Mouse (Mus musculus) fibroblast of lung, adult 2 months (primary cell): ENCODE data around the gene Gm44502.

Experiments used
- DNase-seq: peaks from one replicate; pipeline ENCODE4 v3.0.0-alpha.2; 2011; ENCODE audit warnings: low read depth

Gene Gm44502

DNA sequence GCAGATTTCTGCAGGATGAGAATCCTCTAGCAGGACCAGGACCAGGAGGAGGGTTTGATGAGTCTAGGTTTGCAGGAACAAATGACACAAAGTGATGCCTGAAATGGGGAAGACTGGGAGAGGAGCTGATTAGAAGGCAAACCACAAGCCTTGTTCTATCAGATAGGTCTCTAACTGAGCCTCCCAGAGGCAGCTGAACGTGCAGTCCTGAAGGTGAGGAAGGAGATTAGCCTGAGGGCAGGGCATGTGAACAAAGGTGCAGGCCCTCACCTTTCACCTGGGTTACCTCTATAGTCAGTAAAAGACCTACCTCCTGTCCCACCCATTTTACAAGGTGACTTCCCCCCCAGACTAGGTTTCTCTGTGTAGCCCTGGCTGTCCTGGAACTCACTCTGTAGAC is 29.8 kb downstream of the Gm44502 start:
- no peak for DNase-seq

DNA sequence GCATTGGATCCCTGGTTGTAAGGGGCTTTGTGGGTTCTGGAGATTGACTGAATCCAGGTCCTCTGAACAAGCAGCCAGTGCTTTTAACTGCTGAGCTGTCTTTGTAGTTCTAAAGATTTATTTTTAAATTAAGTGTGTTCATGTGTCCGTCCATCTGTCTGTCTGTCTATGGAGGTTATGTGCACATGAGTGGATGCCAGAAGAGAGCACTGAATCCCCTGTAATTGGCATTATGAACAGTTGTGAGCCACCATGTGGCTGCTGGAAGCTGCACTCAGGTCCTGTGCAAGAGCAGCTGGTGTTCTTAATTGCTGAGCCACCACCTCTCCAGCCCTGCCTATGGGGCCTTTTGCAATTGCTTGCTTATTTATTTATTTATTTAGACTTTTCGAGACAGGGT is 31.4 kb downstream of the Gm44502 start:
- DNase-seq = no peak

DNA sequence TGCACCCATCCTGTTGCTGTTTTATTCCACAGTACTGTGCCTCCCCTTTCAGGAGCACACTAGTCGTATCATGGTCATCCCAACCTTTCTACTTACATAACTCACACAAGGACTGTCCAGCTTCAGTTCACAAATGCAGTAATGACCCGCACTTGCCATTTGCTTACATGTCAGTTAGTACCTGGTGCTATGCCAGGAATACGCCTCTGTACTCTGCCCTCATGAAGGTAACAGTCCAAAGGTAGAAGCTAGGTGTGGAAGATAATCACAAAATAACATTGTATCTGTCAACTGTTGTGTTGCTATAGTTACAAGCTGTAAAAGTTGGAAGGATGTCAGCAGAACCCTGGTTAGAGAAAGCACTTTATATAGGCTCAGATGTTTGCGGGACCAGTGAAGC is 32.6 kb downstream of the Gm44502 start:
- DNase-seq = no peak

DNA sequence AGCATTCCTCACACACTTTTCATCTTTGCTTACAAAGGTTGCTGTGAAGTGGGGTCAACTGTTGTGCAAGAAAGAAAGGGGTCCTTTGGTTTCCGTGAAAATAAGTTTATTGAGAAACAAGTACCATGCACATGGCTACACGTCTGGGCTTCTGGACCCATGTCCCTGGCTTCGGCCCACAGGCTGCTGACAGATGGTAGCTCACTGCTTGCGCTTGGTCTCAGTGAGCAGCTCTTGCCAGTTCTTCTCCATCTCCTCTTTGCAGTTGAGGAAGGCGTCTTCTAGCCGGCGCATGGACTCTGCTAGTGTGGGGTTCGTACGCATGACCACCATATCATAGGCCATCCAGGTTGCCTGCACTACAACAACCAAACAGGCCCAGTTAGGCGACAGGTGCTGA is 39.4 kb downstream of the Gm44502 start:
- no peak for DNase-seq

DNA sequence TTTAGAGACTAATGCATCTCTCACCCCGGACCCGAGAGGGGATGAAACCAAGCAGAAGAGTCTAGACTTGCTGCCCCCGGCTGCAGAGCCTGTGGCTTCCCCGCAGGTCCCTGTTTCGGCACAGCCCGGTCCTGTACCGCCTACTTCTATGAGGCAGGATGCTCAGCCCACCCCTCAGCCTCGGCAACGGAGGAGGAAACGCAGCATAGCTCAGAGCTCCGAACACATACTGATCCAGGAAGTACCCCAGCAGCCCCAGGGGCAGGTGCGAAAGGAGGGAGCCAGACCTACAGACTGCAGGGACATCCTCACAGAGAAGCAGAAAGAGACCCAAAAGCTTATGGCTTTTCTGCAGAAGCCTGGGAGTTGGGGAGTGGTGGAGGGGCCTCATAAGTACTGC is 42.4 kb downstream of the Gm44502 start:
- DNase-seq = no peak

DNA sequence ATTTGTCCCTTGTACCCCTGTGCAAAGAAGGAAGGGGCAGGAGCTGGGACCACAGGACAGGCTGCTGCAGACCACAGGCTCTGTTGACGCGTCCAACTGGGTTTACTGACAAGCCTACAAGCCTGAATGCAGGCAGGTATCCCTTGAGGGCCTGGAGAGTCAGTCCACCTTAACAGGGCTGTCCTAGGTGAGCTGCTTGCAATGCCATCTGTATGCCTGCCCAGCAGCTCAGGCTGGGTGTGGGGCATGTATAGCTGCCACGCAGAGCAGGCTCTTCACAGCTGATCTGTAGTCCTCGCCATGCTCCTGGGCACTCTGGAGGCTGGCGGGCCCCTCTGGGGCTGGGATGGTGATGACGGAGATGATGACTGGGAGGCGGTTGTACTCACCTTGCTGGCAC is 44.9 kb downstream of the Gm44502 start, which contains the start of gene Klhdc7b:
Gene Klhdc7b, plus strand, starts transcription at position 301 of the 400 bp plus-strand sequence.
- DNase-seq = no peak

DNA sequence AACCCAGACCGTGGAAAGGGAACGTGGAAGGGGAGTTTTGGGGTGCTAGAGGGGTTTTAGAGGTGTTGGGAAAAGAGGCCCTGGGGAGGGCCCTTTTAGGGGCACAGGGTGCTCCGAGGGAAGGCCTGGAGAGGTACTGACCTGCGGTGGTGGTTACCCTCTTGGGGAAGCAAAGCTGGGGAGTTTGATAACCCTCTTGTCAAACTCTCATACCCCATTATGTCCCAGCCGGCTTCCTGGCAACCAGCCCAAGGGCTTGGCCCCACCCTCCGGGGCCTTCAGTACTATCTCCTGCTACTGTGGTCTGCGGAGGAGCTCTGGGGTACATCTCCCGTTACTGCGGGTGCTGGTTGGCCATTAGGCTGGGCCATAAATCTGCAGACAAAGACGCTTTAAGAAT is 50.1 kb downstream of the Gm44502 start:
- no peak for DNase-seq

DNA sequence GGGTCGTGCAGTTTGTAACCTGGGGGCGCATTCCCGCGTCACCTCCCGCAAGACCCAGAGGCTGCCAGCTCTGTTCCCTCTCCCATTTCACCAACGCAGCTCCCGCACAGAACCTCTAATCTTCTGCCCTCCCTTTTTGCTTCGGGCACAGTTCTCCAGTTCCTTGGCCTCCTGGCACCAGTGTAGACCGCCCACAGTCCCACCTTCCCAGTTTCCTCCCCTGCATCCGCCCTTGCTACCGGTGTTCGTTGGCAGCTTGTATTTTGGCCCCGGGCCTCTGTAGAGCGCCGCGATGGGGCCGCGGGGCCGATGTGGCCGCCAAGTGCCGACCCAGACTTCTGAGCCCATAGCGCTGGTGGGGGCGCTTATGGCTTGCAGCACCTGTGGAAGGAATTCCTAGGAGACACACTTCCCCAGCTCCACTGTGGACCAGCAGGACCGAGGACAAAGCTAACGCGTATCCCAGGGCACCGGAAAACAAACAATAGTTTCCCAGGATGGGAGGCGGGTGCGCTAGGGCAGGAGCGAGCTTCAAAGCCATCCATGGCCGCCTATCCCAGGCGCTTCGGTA is 50.6 kb downstream of the Gm44502 start, which contains the start of gene Odf3b:
Gene Odf3b, minus strand, starts transcription at position 452 of the 571 bp plus-strand sequence.
- no peak for DNase-seq

DNA sequence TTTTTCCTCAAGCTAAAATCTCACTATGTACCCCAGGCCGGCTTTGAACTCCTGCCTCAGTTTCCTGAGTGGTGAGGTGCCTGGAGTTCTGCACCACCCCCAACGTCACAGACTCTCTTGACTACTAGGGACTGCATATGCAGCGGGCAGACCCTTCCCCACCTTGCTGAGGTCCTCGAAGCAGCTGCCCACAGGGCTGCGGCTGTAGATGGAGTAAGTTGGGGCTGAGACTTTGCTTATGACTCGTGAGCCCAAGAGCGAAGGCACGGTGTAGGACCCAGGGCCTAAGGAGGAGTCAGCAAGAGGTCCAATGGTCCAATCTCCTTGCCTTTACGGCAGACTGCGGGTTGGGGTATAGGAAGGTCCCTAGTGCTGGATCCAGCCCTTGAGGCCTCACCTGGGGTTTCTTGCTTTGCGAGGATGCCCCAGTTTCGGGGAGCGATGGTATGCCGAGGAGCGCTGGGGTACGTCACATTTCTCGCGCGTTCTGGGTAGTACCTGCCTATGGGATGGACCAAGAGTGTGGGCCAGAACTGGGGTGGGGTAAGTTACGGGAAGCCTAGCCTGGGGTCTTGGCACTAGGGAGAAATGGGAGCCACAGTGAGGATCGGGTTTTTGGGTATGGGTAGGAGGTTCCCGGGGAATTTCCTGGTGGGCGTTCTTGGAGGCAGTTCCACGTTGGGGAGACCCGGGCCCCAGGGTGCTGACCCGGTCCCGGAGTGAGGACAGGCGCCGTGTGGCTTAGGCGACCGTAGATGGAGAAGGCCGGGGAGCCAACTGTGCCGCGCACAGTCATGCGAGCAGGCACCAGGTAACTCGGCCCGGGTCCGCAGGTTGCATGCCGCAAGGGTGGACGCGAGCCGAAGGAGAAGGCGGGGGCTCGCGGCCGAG is 51.3 kb downstream of the Gm44502 start:
- no peak for DNase-seq

DNA sequence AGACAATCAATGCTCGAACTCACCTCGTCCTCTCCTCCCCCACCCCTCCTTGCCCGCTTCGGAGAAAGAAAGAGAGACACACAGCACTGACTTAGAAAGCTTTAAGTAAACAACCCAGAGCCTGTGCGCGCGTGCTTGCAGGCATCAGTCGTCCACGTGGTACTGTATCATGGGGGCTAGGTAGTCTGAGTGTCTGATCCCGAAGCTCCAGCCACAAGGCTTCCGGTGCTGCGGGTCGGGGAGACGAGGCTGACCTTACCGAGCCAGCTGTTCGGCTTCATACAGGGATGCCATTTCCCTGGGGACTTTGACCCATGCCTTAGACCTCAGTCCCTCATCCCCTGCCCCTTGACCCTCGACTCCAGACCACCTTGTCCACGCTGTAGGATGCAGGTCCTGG is 52.1 kb downstream of the Gm44502 start:
- DNase-seq = no peak

DNA sequence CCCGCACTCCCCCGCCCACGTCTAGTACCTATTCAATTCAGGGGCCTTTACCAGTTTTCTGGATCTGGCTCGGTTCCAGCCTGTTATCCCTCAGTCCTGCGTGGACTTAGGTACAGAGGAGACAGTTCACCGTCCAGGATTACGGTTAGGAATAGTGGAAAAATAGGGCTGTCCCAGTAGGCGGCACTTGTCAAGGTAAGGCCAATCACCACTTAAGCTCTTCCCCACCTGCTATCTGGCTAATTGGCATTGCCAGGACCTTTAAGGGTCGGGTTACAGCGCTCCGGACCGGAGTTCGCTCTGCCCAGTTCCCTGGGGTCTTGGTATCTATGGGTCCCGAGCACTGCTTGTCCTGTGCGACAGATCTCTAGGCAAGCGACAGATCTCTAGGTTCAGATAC is 52.5 kb downstream of the Gm44502 start, which contains the start of gene Tymp:
Gene Tymp, minus strand, starts transcription at position 83 of the 400 bp plus-strand sequence.
- DNase-seq = no peak

DNA sequence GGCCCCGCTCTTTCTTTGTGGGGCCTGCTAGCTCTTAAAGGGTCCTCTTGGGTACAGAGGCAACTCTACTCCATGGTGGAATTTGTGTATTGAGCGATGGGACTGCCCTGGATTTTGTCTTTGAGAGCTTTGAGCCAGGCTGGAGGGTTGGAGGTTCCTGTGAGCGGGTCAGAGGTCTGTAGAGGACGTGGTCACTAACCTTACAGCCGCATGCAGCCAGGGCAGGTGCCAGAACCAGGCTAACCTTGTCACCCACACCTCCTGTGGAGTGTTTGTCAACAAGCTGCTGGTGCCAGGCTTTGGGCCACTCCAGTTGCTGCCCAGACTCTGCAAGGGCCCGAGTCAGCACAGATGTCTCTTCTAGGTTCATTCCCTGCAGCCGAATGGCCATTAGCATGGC is 53.5 kb downstream of the Gm44502 start:
- DNase-seq = no peak

DNA sequence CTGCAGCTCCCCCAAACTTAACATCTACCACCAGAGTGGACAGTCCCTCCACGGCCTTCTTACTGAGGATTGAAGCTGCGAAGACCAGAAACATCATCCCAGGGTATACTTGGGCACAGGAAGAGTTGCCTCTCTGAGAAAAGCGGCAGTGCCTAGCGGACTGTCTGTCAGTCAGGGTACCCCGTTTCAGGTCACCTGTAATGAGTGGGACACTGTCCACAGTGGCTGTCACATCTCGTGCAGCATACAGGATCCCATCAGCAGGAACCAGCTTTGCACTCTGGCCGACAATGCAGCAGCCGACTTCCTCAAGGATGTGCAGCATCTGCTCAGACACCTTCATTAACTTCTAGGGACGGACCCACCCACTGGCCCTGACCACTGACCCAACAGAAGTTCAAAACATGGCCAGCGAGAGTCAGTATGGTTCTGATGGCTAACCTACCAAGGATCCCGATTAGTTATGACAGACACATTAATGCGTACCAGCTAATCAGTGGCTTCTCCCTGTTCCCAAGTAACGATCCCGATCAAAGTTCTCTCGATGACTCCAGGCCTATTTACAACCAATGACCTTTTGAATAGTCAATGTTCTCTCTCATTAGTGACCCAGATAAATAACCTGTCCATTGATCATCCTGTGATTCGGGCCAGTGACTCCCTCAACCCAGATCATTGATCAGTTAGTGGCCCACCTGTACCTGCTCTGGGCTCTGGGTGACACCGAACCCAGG is 54.5 kb downstream of the Gm44502 start:
- no peak for DNase-seq

DNA sequence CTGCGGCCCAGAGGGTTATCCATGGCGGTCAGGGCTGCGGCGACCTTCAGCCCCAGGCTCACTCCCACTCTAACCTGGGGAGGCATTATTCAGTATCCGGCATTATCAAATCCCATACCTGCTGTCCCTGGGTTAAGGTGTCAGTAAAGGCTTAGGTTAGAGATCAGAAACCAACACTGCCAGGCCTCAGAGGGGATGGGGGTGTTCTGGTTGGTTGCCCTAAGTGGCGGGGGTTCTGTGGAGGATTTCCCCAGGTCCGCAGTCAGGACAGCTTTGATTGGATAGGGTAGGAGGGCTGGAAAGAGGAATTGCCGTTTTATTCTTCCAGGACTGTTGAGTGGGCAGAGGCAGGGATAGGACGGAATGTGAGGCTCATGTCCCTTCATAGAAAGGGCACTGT is 55.2 kb downstream of the Gm44502 start:
- DNase-seq = no peak

DNA sequence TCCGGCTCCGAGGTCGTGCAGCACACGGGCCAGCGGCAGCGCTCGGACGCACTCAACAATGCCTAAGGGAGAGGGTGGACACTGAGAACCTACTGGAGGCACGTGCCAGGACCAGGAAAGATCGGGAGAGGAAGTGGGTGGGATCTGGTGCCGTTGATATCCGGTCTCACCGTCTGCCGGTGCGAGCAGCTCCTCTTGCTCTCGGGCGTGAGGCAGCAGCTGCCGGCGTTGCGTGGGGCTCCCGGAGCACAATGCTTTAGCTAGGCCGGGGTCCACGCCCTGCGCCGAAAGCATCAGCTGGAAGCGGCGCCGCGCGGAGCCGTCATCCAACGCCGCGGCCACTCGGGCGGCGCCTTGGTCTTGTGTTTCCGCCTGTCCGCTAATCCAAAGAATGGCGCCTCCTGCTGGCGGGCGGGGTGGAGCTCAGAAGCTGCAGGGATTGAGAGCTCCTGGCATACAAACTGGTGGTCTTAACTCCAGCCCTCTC is 55.7 kb downstream of the Gm44502 start, which contains the start of gene Sco2:
Gene Sco2, minus strand, starts transcription at position 85 of the 487 bp plus-strand sequence.
- DNase-seq = peak; percentile 71

DNA sequence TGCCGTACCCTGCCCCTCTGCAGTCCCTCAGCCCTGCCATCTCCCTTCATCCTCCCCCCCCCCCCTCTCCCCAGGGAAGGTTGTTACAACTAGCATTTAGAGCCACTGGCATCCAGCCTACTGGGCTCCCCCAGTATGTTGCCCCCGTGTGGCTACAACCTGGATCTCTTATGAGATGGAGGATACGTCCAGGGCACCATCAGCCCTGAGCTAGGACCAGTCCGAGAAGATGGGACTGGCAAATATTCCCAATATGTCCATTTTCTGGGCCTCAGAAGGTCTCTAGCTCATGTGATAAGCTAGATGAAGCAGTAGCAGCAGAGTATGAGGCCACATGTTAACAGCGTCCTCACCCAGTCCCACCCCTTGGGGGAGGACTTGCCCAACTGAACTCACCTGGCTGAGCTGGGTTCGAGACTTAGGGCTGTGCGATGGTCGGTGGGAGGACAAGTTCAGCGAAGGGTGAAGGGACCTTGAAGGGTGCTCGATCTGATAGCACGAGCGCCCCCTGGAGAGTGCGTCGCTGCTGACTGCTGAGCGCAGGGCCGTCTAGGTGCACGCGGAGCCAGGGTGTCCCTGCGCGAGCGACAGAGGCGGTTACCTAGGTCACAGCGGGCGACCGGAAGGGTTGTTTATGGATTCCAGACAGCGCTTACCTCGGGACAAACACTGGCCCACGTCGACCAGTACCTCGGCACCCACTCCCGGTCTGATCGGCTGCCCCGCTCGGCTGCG is 56.3 kb downstream of the Gm44502 start:
- peak; percentile 57 for DNase-seq

DNA sequence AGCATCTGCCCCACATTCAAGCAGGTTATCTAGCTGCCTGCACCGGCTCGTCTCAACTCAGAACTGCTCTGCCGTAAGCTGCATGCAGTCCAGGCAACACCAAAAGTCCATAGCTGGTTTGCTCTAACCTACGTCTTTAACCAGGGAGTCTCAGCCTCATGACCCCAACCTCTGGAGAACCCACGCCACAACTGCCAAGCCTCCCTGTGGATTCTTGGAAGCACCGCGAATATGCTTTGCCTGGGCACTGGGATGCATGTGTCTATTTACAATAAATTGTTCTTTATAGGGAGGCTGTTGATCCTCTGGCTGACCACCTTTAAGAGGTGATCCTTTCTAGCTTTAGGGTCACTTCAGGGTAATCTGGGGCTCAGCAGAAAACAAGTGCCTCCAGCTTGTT is 57.0 kb downstream of the Gm44502 start:
- DNase-seq = no peak

DNA sequence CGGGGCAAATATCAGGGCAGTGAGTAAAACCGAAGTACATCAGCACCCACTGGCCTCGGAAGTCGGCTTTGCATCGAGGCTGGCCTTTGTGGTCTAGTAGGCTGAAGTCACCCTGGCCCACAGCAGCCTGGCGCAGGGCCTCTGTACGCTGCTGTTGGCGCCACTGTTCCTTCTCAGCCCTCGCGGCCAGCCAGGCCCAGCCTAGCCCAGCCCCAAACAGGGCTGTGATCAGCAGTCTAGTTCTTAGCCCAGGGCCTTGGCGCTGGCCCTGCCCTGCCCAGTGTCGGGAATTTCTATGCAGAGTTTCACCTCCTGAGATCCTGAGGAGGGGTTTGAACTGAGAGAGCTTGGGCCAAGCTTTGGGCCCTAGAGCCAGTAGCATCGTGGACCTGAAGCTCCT is 57.4 kb downstream of the Gm44502 start:
- no peak for DNase-seq
